Mouse (Mus musculus) testis, adult 2 months (tissue): ENCODE results near the gene Ccdc92.

Experiments
- CTCF ChIP-seq: fragments of 200-500 bp; IDR thresholded peaks from 2 replicates; pipeline ENCODE4 v1.5.1; 2012; ENCODE audit warnings: low read depth, mild to moderate bottlenecking, inconsistent platforms, low read length, moderate library complexity; ENCODE audit not compliant: control insufficient read depth, insufficient read depth, insufficient replicate concordance
- POLR2A ChIP-seq: fragments of 200-500 bp; IDR thresholded peaks from 2 replicates; pipeline ENCODE4 v1.6.1; 2012; ENCODE audit warnings: low read depth, mild to moderate bottlenecking, inconsistent platforms, low read length, moderate library complexity; ENCODE audit not compliant: control insufficient read depth

DNA sequence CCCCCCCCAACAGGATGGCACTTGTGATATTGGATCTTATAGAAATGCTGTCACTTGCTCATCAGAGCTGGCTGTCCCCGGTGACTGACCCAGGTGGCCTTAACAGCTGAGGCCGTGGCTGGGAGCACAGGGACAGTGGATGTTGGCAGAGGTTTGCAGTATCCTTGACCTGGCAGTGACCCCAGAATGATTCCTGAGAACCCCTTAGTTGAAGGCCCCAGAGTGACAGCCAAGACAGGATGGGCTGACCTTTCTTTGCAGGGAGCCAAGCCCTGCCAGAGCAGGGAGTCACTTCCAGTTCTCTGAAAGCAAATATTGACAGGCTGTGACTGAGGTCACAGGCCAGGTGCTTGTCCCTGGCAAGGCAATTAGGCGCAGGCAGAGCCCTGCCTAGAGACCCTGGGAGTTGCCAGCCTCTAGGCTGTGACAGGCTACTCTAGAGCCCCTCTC, 29.7 kb upstream of the Ccdc92 start:
- no peak for TF ChIP-seq POLR2A
- TF ChIP-seq CTCF = no peak
